Mouse (Mus musculus) retina, postnatal 7 days (tissue): ENCODE results near the gene Tnip1.
"Not testable (repeated sequence)": the region's sequence is repeated elsewhere in the genome, so short reads cannot be mapped to it uniquely, and the experiment has no call there.

Source experiments
- DNase-seq: peaks from one replicate; pipeline ENCODE4 v3.0.0-alpha.2; 2012; ENCODE audit warnings: low read depth, low spot score

The Tnip1 gene

GRCm38 (mm10) chr11:54972049-54972723 is 9.5 kb upstream of the Tnip1 start:
- DNase-seq = no peak

- DNase-seq = no peak
These were observed 8.8 kb upstream of the Tnip1 start for GRCm38 (mm10) chr11:54971365-54972048.

- no peak for DNase-seq
These were observed 2.5 kb upstream of the Tnip1 start for GRCm38 (mm10) chr11:54965234-54965633.

- DNase-seq = no peak
These were observed 796 bp downstream of the Tnip1 start for GRCm38 (mm10) chr11:54961921-54962320.

- DNase-seq = no peak
These were observed 1.4 kb downstream of the Tnip1 start for GRCm38 (mm10) chr11:54961164-54961850.

GRCm38 (mm10) chr11:54960251-54960650 is 2.5 kb downstream of the Tnip1 start:
- DNase-seq = no peak

GRCm38 (mm10) chr11:54958571-54959073 is 4.1 kb downstream of the Tnip1 start:
- DNase-seq = no peak

GRCm38 (mm10) chr11:54957708-54958107 is 5.0 kb downstream of the Tnip1 start:
- not testable (repeated sequence) for DNase-seq

- DNase-seq = no peak
These were observed 5.8 kb downstream of the Tnip1 start for GRCm38 (mm10) chr11:54956912-54957311.

- DNase-seq = peak; percentile 87
These were observed 6.8 kb downstream of the Tnip1 start for GRCm38 (mm10) chr11:54955735-54956480.

- DNase-seq = not testable (repeated sequence)
These were observed 7.3 kb downstream of the Tnip1 start for GRCm38 (mm10) chr11:54955400-54955734.

- DNase-seq = no peak
These were observed 8.0 kb downstream of the Tnip1 start for GRCm38 (mm10) chr11:54954716-54955115.

GRCm38 (mm10) chr11:54953993-54954446 is 8.7 kb downstream of the Tnip1 start:
- DNase-seq = no peak

- DNase-seq = no peak
These were observed 10.1 kb downstream of the Tnip1 start for GRCm38 (mm10) chr11:54952651-54953050.

- DNase-seq = no peak
These were observed 12.0 kb downstream of the Tnip1 start for GRCm38 (mm10) chr11:54950684-54951083.

GRCm38 (mm10) chr11:54949717-54950116 is 13.0 kb downstream of the Tnip1 start:
- DNase-seq = no peak

GRCm38 (mm10) chr11:54944702-54945101 is 18.0 kb downstream of the Tnip1 start:
- DNase-seq = no peak

- DNase-seq = no peak
These were observed 22.7 kb downstream of the Tnip1 start for GRCm38 (mm10) chr11:54940056-54940455.

GRCm38 (mm10) chr11:54939501-54939900 is 23.2 kb downstream of the Tnip1 start:
- no peak for DNase-seq

GRCm38 (mm10) chr11:54936771-54937140 is 26.0 kb downstream of the Tnip1 start:
- no peak for DNase-seq

GRCm38 (mm10) chr11:54936035-54936770 is 26.5 kb downstream of the Tnip1 start:
- DNase-seq = no peak
